Mouse (Mus musculus): ENCODE data around the gene 1700016H13Rik.

DNA sequence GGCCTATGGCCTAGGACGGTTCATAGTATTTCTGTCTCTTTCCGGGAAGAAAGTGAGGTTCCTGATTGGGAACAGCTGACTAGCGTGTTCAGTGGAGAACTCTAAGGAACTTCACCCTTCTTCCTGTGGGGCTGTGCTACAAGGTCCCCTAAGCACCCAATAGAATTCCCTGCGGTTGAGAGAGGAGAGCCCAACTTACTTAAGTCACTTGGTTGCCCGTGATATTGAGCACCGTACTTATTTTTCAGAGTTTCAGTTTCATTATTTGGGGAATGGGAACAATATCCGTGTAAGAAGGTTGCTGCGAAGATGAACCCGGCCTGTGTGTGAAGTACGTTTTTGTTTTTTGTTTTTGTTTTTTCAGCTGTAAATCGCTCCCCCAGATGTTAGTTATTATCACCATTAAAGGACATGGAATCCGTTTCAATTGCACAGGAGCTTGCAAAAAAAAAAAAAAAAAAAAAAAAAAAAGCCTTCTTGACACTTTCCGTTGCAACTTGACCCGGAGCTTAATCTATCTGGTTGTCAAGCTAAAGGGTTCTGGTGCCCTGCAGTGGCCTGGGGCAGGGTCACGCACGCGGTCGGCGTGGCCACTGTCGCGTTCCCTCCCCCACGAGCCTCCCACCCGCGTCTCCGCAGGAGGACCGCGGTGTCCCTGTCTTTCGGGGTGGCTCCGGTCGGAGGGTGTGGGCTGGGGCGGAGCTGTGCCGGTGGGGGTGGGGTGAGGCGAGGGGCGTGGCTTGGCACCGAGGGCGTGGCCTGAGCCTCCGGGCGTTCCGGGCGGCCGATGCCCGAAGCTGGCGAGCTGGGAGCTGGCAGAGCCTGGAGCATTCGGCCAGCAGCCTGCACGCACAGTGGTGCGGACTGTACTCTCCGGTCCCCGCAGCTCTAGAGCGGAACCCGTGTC, 36.1 kb upstream of the 1700016H13Rik start, which contains the start of gene Aff1:
- TF ChIP-seq CTCF (IDR thresholded peaks at IDR 0.05): no peak
- no peak for TF ChIP-seq EP300 (IDR thresholded peaks at IDR 0.05)
